Mouse (Mus musculus) cortical plate, adult 2 months (tissue): ENCODE measurements around the gene Mocs3.

Experiments used
- CTCF ChIP-seq: fragments of 200-500 bp; IDR thresholded peaks from 2 replicates; pipeline ENCODE4 v1.5.1; 2011; ENCODE audit warnings: mild to moderate bottlenecking, control low read depth, low read length; ENCODE audit not compliant: insufficient read depth; ENCODE audit errors: extremely low read depth
- POLR2A ChIP-seq: fragments of 200-500 bp; IDR thresholded peaks from 2 replicates; pipeline ENCODE4 v1.6.1; 2011; ENCODE audit warnings: mild to moderate bottlenecking, low read length, control low read depth; ENCODE audit not compliant: insufficient read depth; ENCODE audit errors: extremely low read depth

DNA sequence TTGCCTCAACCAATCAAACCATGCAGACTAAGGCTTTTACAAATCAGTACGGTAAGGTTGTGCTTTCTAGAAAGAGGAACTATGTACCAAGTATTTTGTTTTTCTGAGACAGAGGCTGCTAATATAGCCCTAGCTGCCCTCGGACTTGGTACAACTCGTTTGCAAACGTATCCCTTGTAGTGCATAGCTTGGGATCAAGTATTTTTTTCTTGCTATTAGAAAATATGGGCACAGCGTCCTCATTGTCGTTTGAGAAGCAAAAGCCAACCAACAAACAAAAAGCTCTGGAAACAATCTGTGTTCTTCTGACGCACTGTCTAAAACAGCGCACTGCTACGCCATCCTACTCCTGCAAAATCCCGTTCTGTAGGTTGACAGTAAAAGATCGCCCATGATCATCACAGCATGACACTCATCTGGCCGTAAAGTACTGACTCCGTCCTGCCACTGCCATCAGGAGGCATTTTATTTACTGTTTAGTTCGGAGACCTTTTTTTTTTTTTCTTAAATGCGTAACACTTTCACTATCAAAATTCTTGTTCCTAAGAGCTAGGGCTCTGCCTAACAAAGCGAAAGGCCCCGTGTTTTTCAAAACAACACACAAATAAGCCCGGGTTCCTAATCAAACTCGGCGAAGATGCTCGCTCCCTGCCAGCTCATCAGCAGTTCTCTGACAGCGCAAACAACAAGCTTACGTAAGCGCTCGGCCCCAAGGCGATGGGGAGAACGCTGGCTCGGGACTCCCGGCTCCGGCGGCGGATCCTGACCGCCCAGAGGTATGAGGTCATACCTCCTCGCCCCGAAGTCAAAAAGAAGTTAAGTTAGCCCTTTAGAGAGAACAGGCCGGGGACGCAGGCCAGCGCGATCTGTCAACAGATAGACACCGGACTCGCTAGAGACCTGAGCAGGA lies 1.1 kb upstream of the Mocs3 start:
- TF ChIP-seq POLR2A (no peak), CTCF (no peak)
